Mouse (Mus musculus): Measurements from ENCODE around the gene Myo3b.

The Myo3b gene

GRCm38 (mm10) chr2:70379341-70379740 is 340.4 kb downstream of the Myo3b start:
- no peak for DNase-seq

DNA sequence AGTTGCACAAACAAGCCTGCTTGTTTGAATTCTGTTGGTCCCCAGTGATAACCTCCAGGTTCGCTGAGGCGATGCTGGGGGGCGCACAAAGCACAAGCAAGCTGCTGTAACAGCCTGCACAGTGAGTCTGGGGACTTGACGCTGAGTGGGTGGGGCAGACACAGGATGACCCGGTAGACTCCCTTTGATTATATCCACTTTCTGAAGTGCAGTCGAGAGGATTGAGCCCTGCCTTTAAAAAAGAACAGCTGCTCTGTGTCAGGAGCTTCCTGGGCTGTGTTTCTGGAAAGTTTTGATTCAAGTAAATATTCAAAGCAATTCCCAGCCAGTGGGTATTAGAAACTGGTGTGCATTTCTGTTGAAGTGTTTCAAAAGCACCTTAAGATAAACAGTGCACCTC is 341.0 kb downstream of the Myo3b start:
- peak; percentile 28 to 50 for DNase-seq

DNA sequence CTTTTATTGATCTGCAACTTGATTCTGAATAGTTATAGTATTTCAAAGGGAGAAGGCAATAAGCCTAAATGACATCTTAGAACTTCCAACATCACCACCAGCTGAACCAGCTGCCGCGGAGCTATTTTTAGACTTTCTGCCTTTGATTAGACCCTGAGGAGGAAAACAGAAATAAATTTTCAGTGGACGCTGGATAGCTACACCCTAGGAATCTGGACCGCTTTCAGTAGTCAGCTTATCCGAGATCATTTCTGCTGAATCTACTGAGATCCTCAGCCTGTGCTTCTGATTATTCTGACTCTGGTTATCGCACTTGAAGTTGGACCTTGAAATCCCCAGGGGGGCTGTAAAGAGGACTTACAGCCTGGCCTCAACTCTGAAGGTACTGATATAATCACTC is 349.7 kb downstream of the Myo3b start:
- DNase-seq = peak; percentile 39 to 55

GRCm38 (mm10) chr2:70389162-70389561 is 350.2 kb downstream of the Myo3b start:
- DNase-seq = no peak

DNA sequence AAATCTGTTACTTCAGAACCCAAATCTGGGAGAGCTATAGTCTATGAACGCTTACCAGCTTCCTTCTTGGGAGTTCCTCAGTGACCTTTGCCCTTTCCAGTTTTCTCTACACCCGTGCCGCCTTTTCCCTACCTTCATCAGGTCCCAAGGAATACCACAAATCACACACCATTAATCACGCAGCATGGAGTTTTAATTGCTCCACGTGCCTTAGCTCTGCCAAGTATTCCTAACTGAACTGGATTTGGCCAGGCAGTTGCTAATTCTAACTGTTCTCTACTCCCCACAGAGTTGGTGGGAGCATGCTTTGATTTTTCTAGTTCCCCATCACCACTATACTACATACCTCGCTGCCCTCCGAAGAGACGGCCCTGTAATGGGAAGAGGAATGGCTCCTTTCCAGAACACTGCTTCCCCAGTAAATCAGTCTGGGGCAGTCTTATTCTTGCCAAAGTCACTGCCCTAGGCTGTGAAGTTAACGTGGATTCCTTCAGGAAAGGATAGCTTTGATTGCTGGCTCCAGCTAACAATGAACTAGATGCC is 358.9 kb downstream of the Myo3b start:
- no peak for DNase-seq

GRCm38 (mm10) chr2:70399441-70400115 is 360.7 kb downstream of the Myo3b start:
- peak in 1 of 2 experiments; percentile 19 for DNase-seq

DNA sequence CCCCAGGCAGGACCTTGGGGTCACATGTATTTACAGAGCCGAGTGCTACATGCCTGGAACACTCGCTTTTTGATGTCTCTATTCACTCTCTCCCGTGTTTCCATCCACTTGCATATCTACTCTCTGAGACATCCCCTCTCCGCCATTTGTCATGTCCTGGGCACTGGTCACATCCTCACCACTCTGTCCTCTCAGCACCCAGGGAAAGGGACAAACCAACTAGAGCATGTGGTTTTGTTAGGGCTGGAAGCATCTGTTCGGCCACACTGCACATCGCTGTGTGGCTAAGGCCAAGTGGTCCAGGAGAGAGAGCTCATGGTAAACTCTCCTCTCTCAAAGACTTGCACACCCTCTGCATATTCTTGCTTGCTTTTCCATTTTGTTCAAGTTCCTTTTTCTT is 361.4 kb downstream of the Myo3b start:
- no peak for DNase-seq

DNA sequence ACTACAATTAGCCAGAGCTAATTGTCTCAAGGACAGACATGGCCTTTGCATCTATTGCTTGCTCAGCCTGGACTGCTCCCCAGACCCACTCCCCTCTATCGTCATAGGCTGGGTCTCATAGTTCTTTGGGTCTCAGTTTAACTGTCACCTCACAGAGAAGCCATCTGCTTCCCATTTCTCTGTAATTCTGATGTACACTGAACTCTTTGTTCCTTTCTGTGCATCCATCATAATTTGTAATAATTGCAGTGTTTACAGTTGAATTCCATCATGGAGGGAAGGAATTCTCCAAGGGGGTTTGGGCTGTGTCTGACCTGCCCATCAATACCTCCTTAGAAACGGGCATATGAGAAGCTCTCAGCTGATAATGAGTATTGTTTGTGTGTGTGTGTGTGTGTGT is 365.4 kb downstream of the Myo3b start:
- no peak for DNase-seq

DNA sequence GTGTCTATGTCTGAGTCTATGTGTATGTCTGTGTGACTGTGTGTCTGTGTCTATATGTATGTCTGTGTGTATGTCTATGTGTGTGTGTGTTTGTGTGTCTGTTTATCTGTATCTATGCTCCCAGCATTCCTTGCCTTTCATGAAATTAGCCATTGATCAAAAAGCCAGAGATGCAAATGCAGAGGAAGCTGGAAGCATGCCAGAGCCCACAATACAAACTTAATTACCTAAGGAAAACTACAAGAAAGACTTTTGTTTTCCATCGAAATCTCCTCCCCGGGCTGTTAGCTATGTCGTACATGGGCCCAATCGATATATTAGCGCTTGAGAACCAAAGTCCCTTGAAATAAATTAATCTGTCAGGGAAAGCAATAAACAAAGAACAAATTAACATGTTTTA is 367.9 kb downstream of the Myo3b start:
- DNase-seq = no peak

DNA sequence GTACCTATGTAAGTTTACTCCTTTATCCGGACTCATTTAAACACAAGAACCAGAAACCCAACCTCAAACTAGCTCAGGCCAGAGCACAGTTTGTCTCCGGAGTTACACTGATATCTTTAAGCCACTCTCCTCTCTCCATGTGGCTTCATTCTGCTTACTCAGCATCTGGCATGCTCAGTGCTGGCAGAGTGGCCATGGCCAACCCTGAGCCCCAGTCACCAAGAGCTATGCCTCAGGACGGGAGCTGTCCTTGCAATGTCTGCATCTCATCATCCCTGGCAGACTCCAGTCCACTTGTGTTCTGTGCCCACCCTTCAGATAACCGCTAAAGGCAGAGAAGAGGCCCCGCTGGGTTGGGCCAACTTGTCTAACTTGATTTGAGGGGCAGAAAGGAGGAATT is 368.8 kb downstream of the Myo3b start:
- no peak for DNase-seq

- no peak for DNase-seq
These were observed 371.5 kb downstream of the Myo3b start for GRCm38 (mm10) chr2:70410298-70410885.

GRCm38 (mm10) chr2:70412315-70412714 is 373.4 kb downstream of the Myo3b start:
- DNase-seq = no peak

DNA sequence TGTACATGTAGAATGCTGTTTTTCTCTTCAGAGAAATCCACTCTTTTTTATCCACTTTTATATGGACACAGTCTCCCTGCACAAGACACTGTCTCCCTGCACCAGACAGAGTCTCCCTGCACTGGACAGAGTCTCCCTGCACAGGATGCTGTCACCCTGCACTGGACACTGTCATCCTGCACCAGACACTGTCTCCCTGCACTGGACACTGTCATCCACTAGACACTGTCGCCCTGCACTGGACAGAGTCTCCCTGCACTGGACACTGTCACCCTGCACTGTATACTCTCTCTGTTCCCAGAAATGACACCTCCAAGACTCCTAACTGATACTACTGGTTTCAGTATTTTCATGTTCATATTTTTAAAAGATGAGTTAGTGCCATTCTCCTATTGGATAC is 375.5 kb downstream of the Myo3b start:
- DNase-seq = no peak

DNA sequence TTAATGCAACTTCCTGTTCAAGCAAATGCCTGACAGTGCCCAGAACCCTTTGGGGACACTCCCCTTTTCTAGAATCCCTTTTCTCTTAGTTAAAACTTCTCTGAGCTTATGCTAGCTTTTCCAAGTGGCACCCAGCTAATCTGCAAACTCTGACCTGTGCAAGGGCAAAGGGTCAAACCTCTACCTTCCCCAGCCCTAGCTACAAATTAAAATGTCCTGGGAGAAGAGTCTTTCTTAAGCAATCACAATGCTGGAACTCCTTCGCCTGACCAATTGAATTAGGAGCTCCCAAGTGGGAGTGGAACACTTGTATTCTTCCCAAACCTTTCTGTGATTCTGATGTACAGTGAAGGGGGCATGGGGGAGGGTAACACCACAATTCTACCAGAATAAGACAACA is 376.6 kb downstream of the Myo3b start:
- DNase-seq = no peak

DNA sequence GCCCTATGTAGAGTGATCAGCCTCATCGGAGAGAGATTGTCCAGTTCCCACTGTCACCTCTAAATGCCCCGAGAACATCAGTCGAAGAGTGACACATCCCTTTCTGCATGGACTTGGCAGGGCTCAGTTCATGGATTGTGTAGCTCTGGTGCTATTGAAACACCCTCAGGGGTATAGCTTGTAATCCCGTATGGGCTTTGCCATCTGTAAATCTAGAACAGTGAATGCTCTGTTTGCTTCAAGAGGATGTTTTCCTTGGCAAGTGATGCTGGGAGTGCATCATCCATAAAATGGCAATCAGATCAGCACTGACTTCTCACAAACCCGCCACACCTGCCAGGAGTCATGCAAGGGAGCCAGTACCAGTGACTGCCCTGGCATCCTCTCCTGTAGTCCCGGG is 380.4 kb downstream of the Myo3b start:
- DNase-seq = no peak

GRCm38 (mm10) chr2:70421144-70421874 is 382.4 kb downstream of the Myo3b start:
- DNase-seq = no peak

DNA sequence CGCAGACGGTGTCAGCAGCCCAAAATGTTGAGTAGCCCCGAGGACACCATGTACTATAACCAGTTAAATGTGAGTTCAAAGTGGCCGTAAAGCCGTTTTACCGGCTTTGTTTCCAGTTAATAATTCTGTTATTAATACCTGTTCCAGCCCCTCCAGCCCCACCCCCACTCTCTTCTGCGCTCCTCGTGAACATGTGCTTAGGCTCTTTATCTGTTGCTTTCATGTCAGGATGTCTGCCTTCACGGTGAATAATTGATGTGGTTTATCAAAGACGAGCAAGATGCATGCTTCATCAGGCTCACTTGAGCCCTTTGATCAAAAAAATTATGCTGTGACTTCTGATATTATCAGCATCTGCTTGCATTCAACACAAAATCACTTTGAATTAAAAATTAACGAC is 386.7 kb downstream of the Myo3b start:
- no peak for DNase-seq

- peak; percentile 66 to 71 for DNase-seq
These were observed 404.1 kb downstream of the Myo3b start for GRCm38 (mm10) chr2:70443035-70443434.

DNA sequence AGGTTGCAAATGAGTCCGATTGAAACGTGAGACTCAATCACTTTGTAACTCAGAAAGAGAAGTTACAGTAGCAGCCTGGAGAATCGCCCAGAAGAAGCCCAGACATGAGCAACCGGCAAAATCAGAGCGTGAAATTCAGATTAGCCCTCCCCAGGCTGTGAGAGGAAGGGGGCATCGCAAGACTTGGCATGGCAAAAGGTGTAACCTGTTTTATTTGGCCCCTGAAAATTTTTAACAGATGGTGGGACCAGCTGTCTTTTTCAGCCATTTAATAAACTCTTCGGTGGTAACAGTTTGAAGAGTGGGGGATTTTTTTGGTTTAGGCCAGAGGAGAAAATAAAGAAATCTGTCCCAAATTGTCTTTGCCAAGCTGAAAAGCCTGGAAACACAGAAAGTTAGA is 405.2 kb downstream of the Myo3b start:
- DNase-seq = no peak

- DNase-seq = peak; percentile 3 to 15
These were observed 417.3 kb downstream of the Myo3b start for GRCm38 (mm10) chr2:70456205-70456604.

GRCm38 (mm10) chr2:70463606-70464005 is 424.7 kb downstream of the Myo3b start:
- no peak for DNase-seq

DNA sequence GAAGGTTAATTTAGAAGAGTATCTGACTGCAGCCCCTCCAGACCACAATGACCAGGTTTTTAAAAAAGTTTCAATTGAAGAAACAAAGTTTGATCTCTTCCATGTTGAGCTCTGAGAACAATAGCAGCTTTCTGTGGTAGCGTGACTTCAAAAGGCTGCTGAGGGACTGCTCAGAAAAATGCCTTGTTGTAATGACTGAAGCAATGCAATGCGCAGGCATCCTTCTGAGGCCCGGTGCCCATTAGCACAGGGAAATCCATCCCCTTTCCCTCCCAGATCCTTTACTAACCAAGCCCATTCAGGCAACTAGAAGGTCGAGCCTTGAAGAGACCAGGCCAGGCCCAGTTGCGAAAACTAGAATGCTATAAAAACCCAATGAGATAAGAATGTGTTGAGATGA is 432.2 kb downstream of the Myo3b start:
- DNase-seq = no peak

- DNase-seq = peak; percentile 76 to 83
These were observed 433.1 kb downstream of the Myo3b start for GRCm38 (mm10) chr2:70471861-70472620.

All from kidney, postnatal 4 days (tissue).